Mouse (Mus musculus): ENCODE results near the gene Aebp2. TPM values are rescaled to one million over a fixed set of nuclear protein-coding genes. Genes with fewer than 3 reads are reported as not detected.
A peak's percentile ranks its signal among the peaks of the same experiment; 100 is the strongest.
"Not testable (repeated sequence)": the region's sequence is repeated elsewhere in the genome, so short reads cannot be mapped to it uniquely, and the experiment has no call there.

Gene Aebp2
- total RNA-seq (2021) = 10 to 100 TPM; 65.3 to 66.5 TPM

DNA sequence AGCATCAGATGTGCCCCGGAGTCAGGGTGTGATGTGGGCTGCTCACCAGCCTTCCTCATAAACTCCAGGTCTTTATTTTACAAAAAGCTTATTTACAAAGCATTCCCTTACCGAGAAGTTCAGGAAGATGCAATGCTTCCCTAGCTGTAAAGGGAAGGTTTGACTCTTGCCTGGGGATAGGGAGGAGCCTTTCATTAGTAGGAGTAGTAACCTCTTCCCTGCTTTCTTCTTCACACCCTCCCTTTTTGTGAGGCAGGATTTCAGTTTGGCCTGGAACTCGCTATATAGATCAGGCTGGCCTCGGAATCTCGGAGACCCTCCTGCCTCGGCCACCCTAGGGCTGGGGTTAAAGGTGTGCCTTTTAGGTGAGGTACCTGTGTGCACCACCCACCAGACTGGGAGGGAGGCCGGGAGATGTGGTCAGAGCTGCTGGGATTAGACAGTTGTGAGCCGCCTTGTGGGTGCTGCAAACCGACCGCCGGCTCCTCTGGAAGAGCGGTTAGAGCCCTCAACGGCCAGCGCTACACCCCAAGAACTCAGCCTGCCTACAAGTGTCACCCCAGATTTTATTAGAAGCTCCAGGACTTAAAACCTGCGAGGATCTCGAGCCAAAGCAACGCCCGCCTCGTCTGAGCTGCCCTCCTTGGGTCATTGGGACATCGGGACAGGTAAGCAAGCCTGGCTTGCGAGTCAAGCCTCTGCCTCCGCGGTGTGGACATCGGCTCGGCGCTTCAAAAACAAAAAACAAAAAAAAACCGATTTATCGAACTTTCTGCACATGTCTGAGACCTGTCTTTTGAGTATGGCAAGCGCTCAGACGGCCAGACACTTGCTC lies at the start of gene Aebp2:
TSS of gene Aebp2 (plus strand) at position 273 of the 835 bp plus-strand sequence.
- DNase-seq (ENCODE audit: low spot score in 2 of 2) = no peak

DNA sequence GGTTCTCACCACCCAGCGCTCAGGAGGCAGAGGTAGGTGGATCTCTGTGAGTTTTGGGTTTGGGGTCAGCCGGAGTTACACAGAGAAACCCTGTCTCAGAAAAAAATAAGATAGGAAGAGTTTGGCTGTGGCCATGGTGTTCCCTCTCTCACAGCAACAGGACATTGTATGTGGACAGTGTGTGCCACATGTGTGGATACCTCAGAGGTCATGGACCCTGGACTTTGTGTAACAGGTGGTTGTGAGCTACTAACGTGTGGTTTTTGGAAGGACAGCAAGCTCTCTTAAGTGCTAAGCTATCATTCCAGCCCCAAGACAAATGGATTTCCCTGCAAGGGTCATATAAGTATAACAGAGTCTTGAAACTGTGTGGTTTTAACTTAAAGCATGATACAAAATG lies 47.5 kb upstream of the Aebp2 start:
- DNase-seq (ENCODE audit: low spot score in 2 of 2) = no peak
- intact Hi-C loops (cut with DNase I) = no loop called here

More for the DNA sequence above, at the start of gene Aebp2:
- intact Hi-C loops (cut with DNase I) = no loop called here

- intact Hi-C loops (cut with DNase I) = no loop called here
- peak in 1 of 2 experiments; percentile 41 for DNase-seq (ENCODE audit: low spot score in 2 of 2)
These were observed 46.3 kb upstream of the Aebp2 start for GRCm38 (mm10) chr6:140576133-140576532.

GRCm38 (mm10) chr6:140576961-140577821 lies 45.3 kb upstream of the Aebp2 start:
- intact Hi-C loops (cut with DNase I) = no loop called here
- no peak for DNase-seq (ENCODE audit: low spot score in 2 of 2)

DNA sequence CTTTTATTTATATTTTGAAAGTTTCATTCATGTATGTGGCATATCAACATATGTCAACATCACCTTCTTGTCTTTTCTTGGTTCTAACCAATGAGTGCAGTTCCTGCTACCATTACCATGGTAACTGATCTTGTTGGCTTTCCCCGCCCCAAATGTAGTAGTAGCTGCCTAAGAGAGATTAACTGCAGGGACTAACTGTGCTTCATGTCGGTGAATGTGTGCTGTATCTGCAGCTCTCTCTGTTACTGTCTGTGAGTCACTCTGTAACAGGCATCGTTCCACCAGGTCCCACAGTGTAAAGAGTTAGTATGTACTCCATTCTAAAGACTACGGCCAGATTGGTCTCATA lies 44.7 kb upstream of the Aebp2 start:
- intact Hi-C loops (cut with DNase I) = no loop called here
- no peak for DNase-seq (ENCODE audit: low spot score in 2 of 2)

DNA sequence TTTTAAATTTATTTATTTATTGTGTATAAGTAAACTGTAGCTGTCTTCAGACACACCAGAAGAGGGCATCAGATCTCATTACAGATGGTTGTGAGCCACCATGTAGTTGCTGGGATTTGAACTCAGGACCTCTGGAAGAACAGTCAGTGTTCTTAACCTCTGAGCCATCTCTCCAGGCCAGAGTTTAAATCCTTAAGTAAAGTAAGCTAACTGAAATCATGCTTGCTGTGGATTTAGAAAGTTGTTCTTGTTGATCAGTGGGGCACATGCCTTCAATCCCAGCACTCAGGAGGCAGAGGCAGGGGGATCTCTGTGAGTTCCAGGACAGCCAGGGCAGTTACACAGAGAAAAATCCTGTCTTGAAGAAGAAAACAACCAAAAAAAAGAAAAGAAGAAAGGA lies 43.5 kb upstream of the Aebp2 start:
- intact Hi-C loops (cut with DNase I) = not testable (repeated sequence)

GRCm38 (mm10) chr6:140580170-140580569 lies 42.3 kb upstream of the Aebp2 start:
- intact Hi-C loops (cut with DNase I) = no loop called here
- DNase-seq (ENCODE audit: low spot score in 2 of 2) = no peak

More for the DNA sequence above, 43.5 kb upstream of the Aebp2 start:
- not testable (repeated sequence) for DNase-seq (ENCODE audit: low spot score in 2 of 2)

- intact Hi-C loops (cut with DNase I) = no loop called here
- no peak for DNase-seq (ENCODE audit: low spot score in 2 of 2)
These were observed 35.7 kb upstream of the Aebp2 start for GRCm38 (mm10) chr6:140586714-140587259.

DNA sequence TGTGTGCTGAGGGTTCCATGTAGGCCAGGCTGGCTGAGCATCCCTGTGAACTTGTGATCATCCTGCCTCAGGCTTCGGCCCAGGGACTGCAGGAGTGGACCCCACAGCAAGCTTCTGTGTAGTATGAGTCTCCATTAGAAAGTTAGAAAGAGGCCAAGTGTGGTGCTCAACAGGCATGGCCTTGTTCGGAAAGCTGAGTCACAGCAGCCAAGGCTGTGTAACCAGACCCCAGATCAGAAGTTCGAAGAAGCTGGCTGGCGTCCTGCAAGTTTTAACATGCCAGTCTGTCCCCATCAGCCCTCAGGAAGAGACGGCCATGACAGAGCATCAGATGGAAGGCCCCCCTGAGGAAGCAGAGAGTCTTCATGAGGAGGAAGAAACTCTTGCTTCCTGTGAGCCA lies 31.1 kb upstream of the Aebp2 start:
- DNase-seq (ENCODE audit: low spot score in 2 of 2) = no peak
- intact Hi-C loops (cut with DNase I) = no loop called here

DNA sequence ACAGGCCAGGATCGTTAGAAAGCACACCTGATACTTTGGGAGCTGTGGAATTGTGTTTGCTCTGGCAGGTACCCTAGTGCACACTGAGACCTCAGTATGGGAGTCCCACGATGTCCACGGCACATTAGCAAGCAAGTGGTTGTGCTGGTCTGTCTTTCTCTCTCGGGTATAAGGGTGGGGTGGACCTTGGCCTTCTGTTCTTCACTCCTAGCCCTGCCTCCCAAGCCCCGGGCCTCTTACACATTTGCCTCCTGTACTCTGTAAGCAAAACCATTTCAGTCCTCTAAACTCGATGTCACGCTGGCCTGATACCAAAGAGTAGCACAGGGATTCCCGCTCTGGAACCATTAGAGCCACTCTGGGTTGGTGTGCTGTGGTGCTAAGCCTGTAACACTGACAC lies 29.8 kb upstream of the Aebp2 start:
- intact Hi-C loops (cut with DNase I) = no loop called here
- DNase-seq (ENCODE audit: low spot score in 2 of 2) = no peak

DNA sequence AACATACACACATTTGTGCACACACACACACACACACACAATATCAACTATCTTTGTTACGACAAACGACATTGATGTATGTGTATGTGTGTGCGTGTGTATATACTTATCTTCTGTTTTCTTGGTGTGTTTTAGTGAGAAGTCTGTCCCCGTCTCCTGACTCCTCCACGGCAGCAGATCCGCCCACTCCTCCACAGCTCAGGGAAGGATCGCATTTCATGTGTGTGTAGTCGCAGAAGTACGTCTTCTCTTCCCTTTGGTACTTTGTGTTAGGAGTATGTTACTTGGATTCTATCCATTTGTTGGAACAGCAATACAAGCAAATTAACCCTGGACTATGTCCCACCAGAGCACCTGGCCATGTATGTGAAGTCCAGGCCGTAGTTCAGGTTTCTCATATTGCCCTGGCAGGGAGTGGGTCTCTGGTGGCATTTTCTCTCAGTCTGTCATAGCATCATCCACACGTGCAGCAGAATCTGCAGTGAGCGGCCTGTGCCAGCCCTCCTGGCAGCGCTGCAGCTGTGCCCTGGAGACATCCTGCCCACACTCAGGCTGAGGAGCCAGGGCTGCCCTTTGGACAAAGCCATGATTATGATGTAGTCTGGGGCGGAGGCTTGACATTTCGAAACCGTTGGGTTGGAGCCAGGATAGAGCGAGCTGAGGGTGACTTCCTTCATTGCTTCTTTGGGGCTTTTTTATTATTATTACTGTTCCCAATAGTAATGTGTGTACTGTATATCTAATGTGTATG lies 28.9 kb upstream of the Aebp2 start:
- intact Hi-C loops (cut with DNase I) = no loop called here
- DNase-seq (ENCODE audit: low spot score in 2 of 2) = peak in 1 of 2 experiments; percentile 53

- intact Hi-C loops (cut with DNase I) = not testable (repeated sequence)
These were observed 26.9 kb upstream of the Aebp2 start for GRCm38 (mm10) chr6:140595551-140595950.

DNA sequence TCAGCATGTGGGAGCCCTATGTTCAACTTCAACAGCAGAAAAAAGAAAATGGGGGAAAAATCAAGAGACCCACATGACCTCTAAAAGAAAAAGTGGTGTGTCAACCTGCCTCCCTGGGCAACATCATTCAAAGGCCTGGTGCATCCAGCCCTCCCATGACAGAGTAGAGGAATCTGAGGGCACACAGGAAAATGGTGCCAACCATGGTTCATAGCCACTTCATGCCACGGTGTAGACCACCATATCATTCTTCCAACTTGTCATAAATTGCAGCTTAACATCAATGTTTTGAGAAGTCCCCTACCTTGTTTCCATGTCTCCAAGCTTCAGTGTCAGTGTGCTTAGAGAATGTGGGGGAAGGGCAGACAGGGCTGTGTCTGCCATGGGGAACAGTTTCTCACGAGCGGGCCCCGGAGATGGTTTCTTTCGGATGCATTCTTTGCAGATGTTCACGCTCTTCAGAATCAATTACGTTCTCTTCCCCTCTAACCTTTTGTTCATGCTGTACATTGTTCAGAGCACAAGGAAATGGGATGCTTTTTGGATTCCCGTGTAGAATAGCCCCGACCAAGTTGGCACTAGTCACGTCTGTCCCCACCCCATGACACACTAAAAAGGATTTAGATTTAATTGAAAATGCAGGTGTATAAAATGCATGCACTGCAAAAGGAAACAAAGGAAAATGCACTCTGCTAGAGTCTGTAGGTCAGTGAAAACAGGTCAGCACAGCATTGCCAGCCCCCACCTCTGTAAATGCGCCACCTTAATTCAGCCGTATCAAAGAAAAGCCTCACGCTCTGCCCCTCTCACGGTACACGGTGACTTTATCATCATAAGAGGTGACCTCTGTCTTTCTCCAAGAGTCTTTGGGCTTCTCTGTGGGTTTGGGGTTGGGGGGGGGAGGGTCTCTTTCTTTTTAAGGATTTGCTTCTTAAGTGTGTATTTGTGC lies 24.8 kb upstream of the Aebp2 start:
- intact Hi-C loops (cut with DNase I) = no loop called here
- no peak for DNase-seq (ENCODE audit: low spot score in 2 of 2)

More at GRCm38 (mm10) chr6:140595551-140595950, 26.9 kb upstream of the Aebp2 start:
- DNase-seq (ENCODE audit: low spot score in 2 of 2) = not testable (repeated sequence)

- DNase-seq (ENCODE audit: low spot score in 2 of 2) = no peak
- intact Hi-C loops (cut with DNase I) = no loop called here
These were observed 23.9 kb upstream of the Aebp2 start for GRCm38 (mm10) chr6:140598516-140598915.

DNA sequence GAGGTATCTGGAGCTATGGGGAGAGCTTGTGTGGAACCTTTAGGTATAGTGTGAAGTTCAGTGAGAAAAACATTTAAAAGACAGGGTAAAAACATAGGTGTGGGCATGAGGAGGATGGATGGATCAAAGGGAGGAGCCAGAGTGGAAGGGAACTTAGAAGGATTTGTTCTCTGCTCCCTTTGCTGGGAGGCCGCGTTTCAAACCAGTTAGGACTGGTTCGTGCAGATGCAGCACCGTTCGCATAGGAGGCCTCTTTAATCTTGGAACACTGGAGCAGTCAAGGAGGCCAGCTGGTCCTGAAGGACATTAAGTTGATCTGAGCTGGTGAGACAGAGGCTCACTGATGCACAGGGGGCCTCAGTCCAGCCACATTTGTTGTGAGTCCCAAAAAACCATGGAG lies 23.1 kb upstream of the Aebp2 start:
- no peak for DNase-seq (ENCODE audit: low spot score in 2 of 2)
- intact Hi-C loops (cut with DNase I) = no loop called here

GRCm38 (mm10) chr6:140600671-140601070 lies 21.8 kb upstream of the Aebp2 start:
- DNase-seq (ENCODE audit: low spot score in 2 of 2); intact Hi-C loops (cut with DNase I): not testable (repeated sequence)

DNA sequence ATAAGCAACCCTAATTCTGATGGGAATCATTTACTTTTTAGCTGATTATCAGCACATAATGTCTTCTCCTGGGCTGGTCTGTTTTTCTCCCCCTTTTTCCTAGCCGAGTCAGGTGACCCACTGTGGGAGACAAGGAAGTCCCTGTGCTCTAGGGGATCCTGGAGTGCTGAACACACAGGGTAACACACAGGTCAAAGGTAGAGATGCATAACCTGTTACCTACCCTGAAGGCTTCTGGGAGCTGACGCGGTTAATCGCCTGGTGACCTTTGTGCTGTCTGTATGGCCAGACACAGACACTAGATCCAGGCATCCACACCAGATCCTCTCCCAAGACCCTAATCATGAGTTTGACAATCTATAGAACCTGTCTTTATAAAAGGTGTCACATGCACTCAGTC lies 21.3 kb upstream of the Aebp2 start:
- no peak for DNase-seq (ENCODE audit: low spot score in 2 of 2)
- intact Hi-C loops (cut with DNase I) = no loop called here

DNA sequence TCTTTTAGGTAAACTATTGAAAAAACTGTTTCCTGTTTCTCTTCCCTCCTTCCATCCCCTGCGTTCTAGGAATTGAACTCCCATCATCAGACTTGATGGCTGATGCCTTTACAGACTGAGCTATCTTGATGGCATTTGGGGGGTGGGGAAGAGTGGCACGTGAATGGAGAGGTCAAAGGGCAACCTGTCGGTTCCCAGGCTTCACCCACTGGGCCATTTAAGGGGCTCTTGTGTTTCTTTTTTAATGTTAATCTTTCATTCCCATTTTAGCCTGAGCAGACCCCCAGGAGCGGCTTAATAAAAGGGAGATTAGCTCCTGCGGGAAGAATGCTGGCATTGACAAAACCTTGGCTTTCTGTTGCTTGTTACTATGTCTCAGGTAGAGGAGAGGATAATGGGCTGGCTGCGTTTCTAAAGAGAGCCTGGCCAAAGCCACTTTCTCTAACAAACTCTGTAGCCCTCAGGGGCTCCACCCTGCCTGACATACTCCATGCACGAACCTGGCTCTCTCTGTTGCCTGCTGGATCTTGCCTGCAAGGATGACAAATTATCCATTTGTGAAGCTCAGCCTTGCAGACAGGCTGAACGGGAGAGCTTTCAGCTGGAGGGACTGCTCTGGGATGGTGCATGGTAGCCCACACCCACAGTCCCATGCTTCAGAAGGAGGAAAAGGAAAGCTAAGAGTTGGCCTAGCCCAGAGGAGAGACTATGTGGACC lies 19.1 kb upstream of the Aebp2 start:
- no peak for DNase-seq (ENCODE audit: low spot score in 2 of 2)
- intact Hi-C loops (cut with DNase I) = no loop called here

Measured in left cerebral cortex, postnatal 25 days (tissue).